Mouse (Mus musculus) thymus, postnatal 36 days (tissue): Measurements from ENCODE around the gene Mef2a.

Experiments used
- DNase-seq, 2 experiments: peaks; one replicate each; pipeline ENCODE4 v3.0.0; 2022; ENCODE audit warnings: mixed read lengths in 2 of 2

Mef2a gene

GRCm38 (mm10) chr7:67243121-67243893 is 129.4 kb downstream of the Mef2a start:
- no peak for DNase-seq

- DNase-seq, result no peak
Observed at GRCm38 (mm10) chr7:67241969-67242368, 130.7 kb downstream of the Mef2a start.

- DNase-seq, result no peak
Observed at GRCm38 (mm10) chr7:67237752-67238151, 134.9 kb downstream of the Mef2a start.

- no peak for DNase-seq
Observed at GRCm38 (mm10) chr7:67236351-67236750, 136.3 kb downstream of the Mef2a start.

DNA sequence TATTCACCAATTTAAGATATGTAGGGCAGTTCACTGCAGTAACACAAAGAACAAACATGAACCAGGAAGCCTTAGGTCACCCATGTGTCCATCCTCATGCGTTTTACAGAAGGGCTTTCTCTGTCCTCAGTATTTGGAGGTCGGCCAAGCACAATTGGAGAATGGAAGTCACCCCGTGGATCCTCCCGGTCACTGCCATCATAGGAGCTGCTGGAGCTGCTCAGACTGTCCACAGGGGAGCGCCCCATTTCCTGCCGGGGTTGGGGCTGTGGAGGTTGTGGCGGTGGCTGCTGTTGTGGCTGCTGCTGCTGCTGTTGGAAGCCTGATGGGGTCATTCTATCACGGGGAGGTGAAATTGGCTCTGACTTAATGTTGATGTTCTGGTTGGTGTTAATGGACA is 137.9 kb downstream of the Mef2a start:
- no peak for DNase-seq

DNA sequence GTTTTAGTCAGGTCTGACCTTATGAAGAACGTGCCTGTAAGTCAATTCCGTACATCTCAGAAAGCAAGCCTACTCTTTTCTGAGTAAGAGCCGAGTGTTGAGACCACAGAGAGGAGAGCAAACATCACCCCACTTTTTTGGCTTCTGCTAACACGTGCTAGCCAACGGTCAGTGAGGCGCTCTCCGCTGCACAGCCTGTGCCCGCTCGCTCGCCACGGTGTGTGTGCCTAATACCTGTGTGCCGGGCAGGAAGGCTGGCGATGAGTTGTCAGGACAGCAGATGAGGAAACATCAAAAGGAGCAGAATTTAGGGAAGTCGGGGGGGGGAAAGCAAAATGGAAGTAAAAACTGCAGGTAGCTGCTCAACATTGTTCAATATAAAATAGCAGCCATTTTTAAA is 140.2 kb downstream of the Mef2a start:
- DNase-seq, result no peak

DNA sequence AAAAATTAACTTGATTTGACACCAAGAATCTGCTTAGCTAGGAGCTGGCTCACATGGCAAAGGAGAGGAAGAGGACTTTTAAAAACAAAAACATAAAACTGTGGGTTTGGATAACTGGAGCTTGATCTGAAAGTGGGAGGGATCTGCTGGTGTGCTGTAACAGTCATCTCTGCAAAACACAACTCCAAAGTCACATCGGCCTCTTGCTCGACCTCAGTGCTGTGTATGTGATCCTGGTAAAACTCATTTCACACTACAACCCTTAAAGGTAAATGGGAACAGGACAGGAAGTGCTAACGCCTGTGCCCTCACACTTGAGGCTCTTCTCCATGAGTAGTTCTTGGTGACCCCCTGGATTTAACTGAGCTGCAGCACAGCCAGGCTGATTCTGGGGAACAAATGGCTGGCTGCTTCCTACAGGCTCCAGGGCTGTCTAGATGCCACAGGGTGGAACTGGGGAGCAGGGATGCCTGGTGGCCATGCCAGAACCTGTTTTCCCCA is 142.0 kb downstream of the Mef2a start:
- DNase-seq, result no peak

DNA sequence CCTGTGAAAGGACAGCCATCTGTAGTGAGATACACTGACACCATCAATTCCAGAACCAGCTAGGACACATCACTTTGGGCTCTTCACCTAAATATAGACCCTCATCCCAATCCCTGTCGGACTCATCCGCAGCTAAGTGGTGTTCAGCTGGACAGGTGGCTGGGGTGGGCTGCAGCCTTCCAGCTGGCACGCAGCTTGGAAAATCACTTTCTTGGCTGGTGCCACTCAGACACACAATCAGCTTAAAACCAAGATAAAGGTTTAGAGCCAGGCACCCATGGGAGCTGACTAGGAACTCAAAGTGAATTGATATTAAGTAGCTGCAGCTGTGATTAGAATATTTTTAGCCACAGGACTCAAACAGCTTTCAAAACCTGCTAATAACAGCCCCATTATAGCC is 142.4 kb downstream of the Mef2a start:
- DNase-seq, result no peak

GRCm38 (mm10) chr7:67229701-67230100 is 143.0 kb downstream of the Mef2a start:
- no peak for DNase-seq

DNA sequence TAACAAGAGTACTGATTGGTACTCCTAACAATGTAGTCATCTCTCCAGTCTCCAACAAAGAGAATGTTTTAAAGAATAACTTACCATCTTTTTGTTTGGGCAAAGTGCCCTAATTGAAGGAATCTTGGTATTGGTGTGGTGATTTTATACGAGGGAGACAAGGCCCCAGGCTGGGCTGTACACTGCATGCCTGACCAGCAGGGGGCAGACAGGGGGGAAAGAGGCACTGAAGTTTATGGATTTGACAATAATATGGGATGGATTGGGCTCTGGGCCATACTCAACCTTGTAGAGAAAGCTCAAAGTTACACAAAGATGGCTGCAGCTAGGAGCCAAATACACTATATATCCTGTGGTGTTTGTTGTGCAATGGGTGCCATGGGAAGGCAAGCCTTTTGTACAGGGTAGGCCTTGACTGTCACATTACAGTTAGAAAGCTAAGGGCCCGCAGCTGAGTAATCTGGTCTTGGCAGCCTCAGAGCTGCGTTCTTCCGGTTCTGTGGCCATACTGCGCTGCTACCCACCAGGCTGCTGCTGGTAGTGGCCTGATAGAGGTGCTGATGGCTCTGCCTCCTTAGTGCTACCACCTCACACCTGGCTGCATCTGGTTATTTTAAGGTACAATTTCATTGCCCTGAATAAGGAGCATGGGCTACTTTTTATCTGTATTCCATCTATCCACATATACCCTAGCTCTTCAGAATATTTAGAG is 143.6 kb downstream of the Mef2a start:
- peak; percentile 44 to 45 for DNase-seq

DNA sequence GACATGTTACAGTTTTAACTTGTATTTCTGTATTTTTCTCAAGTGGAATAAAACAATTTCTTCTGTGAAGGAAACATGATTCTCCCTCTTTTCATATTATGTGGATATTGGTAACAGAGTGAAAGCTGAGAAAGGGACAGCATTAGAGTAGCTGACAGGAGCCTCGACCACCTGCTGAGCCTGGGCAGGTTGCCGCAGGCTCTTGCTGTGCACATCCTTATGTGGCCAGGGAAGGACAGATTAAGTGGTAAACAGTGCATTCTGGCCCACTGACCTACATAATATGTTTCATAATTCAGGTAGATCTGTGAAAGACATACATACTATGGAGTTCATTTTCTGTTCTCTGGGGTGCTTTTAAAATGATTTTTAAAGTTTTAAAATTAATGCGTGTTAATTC is 144.3 kb downstream of the Mef2a start:
- DNase-seq, result no peak

DNA sequence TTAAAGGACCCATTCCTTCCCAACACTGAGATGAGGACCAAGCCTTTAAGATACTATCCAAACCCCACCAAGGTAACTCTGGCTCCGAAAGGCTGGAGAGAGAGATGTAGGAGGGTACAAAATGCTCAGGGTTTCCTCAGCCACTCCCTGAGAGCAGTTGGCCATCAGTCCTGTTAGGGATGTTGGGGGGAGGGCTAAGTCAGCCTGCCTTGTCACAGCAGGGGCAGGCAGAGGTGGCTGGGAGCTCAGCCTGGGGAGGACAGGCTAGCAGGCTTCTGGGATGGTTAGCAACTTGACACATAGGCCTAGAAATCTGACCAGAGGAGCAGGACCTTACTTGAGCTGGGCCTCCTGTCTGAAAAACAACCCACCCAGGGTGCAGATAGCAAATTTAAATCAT is 145.1 kb downstream of the Mef2a start:
- DNase-seq, result no peak

DNA sequence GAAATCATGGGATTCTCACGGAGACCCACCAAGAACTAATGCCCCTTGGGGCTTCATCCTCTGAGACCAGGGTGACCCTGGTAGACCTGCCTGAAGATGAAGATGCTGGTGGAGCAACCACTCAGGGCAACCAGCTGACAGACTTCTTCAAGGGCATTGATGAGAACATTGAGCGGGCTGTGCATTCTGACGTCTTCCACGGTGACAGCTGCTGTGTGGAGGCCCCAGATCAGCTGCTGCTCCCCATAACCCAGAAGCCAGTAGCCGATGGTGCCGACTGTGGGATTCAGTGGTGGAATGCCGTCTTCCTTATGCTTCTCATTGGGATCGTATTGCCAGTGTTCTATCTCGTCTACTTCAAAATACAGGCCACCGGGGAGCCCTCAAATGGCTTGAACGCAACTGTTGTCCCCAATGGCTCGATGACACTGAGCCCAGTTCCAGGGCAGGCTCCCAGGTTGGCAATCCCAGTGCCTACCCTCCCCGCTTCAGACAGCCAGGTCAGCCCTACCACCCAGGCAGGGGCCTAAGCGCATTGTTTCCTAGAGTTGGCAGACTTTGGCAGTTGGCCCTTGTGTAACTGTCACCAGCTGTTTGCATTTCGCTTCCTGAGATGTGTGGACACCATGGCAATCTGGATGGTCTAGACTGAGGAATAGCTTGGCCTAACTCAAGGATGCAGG is 146.6 kb downstream of the Mef2a start:
- no peak for DNase-seq

DNA sequence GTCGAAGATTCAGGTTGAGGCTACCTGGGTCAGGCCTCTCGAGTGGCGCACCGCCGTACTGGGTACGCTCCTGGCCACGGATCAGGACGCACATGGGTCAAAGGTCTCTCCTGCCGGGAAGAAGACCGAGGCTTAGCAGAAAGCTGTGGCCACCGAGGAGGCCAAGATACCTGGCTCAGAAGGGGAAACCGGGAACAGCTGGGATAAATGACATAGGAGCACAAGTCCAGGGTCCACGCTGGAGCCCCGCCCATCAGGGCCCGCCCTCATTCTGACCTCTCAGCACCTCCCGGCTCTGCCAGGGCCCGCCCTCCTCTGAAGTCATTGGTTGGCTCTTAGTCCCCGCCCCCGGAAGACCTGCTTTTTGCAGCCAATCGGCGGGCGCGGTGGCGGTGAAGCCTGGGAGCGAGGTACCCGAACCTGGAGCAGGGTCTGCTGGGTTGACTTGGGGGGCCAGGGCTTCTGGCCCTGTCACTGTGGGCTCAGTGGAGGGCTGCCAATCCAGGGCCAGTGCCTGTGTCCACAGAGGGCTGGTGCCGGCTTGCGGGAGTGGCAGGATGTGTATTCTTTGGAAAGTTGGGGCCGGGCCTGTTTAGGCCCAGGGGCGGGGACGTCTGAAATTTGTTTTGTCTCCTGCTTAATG is 150.3 kb downstream of the Mef2a start, which contains the start of gene Lysmd4:
TSS of gene Lysmd4 (plus strand) at position 325 of the 643 bp plus-strand sequence.
- peak; percentile 95 to 96 for DNase-seq

- peak; percentile 72 to 75 for DNase-seq
Observed at GRCm38 (mm10) chr7:67217025-67217424, 155.6 kb downstream of the Mef2a start.

DNA sequence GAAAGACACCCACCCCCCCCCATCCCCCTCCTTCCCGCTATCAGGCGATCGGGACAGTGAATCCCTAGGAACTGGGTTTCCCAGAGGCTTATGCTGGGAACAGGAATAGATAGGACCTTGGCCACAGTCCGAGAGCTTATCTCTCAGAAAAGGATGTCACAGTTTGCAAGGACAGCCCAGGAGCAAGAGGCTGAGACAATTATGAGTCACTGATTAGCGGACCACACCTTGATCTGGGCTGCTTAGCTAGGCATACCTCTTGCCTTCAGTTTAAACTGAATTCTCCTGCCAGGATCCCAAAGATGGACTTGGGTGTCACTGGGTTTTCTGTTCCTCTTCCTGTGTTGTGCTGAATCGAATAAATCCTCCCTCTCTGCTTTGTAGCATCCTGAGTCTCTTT is 156.3 kb downstream of the Mef2a start:
- no peak for DNase-seq

DNA sequence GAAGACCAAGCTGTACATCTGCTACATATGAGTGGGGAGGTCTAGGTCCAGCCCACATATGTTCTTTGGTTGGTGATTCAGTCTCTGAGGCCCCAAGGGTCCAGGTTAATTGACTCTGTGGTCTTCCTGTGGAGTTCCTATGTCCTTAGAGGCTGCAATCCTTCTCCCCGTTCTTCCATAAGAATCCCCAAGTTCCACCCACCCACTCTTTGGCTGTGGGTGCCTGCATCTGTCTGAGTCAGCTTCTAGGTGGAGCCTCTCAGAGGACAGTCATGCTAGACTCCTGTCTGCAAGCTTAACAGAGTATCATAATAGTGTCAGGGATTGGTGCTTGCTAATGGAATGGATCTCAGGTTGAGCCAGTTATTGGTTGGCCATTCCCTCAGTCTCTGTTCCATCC is 159.1 kb downstream of the Mef2a start:
- no peak for DNase-seq

DNA sequence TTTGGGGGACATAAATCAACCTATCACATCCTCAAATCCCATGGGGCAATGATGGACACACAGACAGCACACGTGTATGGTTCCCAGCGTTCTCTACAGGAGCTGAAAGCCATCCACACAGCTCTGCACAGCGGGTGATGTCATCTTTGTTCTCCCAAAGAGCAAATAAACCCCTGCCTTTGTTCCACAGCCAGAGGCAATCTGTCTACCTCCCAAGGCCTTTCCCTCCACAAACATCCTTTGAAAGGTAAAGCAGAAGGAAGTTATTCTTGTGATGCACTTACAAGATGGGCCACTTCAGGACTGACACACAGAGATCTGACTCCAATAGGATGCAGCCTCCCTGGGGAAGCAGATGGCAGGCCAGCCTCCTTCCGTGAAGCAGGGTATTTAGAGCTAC is 160.7 kb downstream of the Mef2a start:
- no peak for DNase-seq

DNA sequence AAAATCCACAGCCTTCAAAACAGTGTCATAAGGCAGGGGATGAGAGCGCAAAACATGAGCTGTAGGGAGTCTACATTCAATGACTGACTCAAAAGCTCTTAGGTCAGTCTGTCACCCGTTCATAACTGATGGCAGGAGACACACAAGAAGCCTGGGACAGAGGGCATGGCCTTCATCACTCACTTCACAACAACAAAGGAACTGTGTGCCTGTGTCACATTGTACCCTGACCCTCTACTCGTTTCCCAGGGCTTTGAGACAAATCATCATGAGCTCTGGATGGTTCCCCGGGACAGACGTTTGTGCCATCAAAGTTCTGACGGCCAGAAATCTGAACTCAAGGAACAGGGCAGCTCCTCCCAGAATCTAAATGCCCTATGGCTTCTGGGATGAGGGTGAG is 161.3 kb downstream of the Mef2a start:
- no peak for DNase-seq

DNA sequence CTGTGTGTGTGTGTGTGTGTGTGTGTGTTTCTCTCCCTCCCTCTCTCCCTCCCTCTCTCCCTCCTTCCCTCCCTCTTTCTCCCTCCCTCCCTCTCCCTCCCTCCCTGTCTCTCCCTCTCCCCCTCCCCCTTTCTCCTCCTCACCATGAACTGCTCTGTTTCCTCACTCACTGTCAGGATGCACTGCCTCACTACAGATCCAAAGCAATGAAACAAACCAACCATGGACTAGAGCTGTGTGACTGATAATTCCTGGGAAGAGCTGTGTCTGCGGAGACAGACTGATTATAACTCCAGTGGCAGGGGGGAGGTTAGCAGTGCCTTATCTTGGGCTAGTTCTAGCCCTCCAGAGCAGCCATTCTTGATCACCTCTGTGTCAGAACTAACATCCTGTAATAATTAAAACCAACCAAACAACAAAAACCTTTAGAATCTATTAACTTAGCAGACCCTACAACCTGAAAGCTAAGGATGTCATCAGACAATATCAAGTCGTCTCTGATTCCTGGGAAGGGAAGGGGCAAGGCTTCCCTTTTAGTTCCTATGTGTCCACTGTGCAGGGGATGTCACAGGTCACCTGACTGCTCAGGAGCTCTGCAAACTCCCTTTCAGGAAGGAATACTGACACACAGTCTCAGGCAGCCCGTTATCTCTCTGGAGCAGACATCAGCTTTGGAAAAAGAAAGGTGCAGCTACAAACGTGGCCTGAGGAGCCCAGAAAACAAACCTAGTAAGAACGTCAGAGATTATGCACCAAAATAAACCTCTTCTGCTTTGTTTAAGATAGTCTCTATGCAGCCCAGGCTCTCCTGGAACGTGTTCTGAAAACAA is 162.4 kb downstream of the Mef2a start:
- no peak for DNase-seq

GRCm38 (mm10) chr7:67208317-67208716 is 164.3 kb downstream of the Mef2a start:
- DNase-seq, result no peak

DNA sequence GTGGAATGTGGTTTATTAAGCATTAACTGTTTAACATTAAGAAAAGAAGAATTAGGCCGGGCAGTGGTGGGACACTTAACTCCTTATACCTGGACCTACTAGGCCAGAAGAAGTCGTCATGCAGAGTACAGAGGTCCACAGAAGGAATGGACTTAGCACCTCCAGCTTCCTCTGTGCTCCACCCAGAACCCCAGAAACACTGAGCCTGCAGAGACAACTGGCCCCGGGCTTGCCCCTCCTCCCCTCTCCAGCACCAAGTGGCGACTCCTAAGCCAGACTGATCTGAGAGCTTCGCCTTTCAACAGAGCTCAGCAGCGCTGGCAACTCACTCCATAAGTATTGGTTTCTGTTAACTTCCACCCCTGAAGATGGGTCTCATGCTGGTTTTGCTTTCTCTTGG is 165.0 kb downstream of the Mef2a start:
- no peak for DNase-seq
